Mouse (Mus musculus): ENCODE measurements around the gene Rft1.

The Rft1 gene

GRCm38 (mm10) chr14:30734665-30735064 lies 80.5 kb downstream of the Rft1 start:
- DNase-seq (ENCODE audit: low read depth): no peak

- no peak for DNase-seq (ENCODE audit: low read depth)
Measured at GRCm38 (mm10) chr14:30735810-30736209, 81.7 kb downstream of the Rft1 start.

GRCm38 (mm10) chr14:30736413-30736812 lies 82.3 kb downstream of the Rft1 start:
- DNase-seq (ENCODE audit: low read depth): no peak

Measured in c-Kit-positive CD71-negative TER-119-negative erythroid progenitor cells, embryonic 14.5 days (primary cell).